Mouse (Mus musculus) mouse trophoblast stem cell (cell line): Measurements from ENCODE around the gene Nrxn2.

Source experiments
- in situ Hi-C, 2 experiments: fragments of 300-500 bp; cut with MseI, MboI; formaldehyde crosslinking; loops; 2 replicates in 1 of 2; 3 replicates in 1 of 2; pipeline ENCODE4 v1.15.1; 2025

The Nrxn2 gene

GRCm38 (mm10) chr19:6542367-6543034 lies 124.0 kb downstream of the Nrxn2 start, which contains the start of gene Slc22a12:
TSS of gene Slc22a12 (minus strand) at chr19:6543032.
- in situ Hi-C loops, result no loop called here

- in situ Hi-C loops, result no loop called here
Observed at GRCm38 (mm10) chr19:6543035-6543383, 124.5 kb downstream of the Nrxn2 start.

- in situ Hi-C loops, result no loop called here
Observed at GRCm38 (mm10) chr19:6543518-6543917, 125.0 kb downstream of the Nrxn2 start.

GRCm38 (mm10) chr19:6544712-6545111 lies 126.2 kb downstream of the Nrxn2 start:
- in situ Hi-C loops, result no loop called here

- in situ Hi-C loops, result no loop called here
Observed at GRCm38 (mm10) chr19:6545481-6545880, 127.0 kb downstream of the Nrxn2 start.

GRCm38 (mm10) chr19:6546096-6546495 lies 127.6 kb downstream of the Nrxn2 start:
- in situ Hi-C loops, result no loop called here

- in situ Hi-C loops, result no loop called here
Observed at GRCm38 (mm10) chr19:6547801-6548200, 129.3 kb downstream of the Nrxn2 start.

GRCm38 (mm10) chr19:6548431-6549410 lies 130.2 kb downstream of the Nrxn2 start:
- in situ Hi-C loops, result no loop called here

GRCm38 (mm10) chr19:6549566-6549965 lies 131.0 kb downstream of the Nrxn2 start:
- in situ Hi-C loops, result no loop called here

- in situ Hi-C loops, result no loop called here
Observed at GRCm38 (mm10) chr19:6551215-6551614, 132.7 kb downstream of the Nrxn2 start.

GRCm38 (mm10) chr19:6552302-6553028 lies 133.9 kb downstream of the Nrxn2 start:
- in situ Hi-C loops, result no loop called here

- in situ Hi-C loops, result no loop called here
Observed at GRCm38 (mm10) chr19:6553174-6553573, 134.6 kb downstream of the Nrxn2 start.

GRCm38 (mm10) chr19:6553819-6554582 lies 135.5 kb downstream of the Nrxn2 start:
- in situ Hi-C loops, result no loop called here

- in situ Hi-C loops, result no loop called here
Observed at GRCm38 (mm10) chr19:6559576-6559975, 141.0 kb downstream of the Nrxn2 start.

- in situ Hi-C loops, result no loop called here
Observed at GRCm38 (mm10) chr19:6560246-6560815, 141.8 kb downstream of the Nrxn2 start.

GRCm38 (mm10) chr19:6565136-6565535 lies 146.6 kb downstream of the Nrxn2 start:
- in situ Hi-C loops, result no loop called here

- in situ Hi-C loops, result no loop called here
Observed at GRCm38 (mm10) chr19:6566450-6566849, 147.9 kb downstream of the Nrxn2 start.

- in situ Hi-C loops, result no loop called here
Observed at GRCm38 (mm10) chr19:6569021-6569420, 150.5 kb downstream of the Nrxn2 start.

- in situ Hi-C loops, result no loop called here
Observed at GRCm38 (mm10) chr19:6569561-6569960, 151.0 kb downstream of the Nrxn2 start.

GRCm38 (mm10) chr19:6571476-6571875 lies 152.9 kb downstream of the Nrxn2 start:
- in situ Hi-C loops, result loop anchor here in 1 of 2 experiments (10.0 kb wide), 1 partner anchor 87 kb away; no protein-coding TSS in a partner anchor

- in situ Hi-C loops, result loop anchor here in 1 of 2 experiments (10.0 kb wide), 1 partner anchor 87 kb away; no protein-coding TSS in a partner anchor
Observed at GRCm38 (mm10) chr19:6572001-6572400, 153.5 kb downstream of the Nrxn2 start.
